Mouse (Mus musculus): ENCODE measurements at regions not wholly inside any gene's neighbourhood (a gene's known extent, or its start where the extent isn't known, plus 50 kb on each side); places are given as distances from the start of the nearest gene placed in this dataset.
"Not testable (repeated sequence)": the region's sequence is repeated elsewhere in the genome, so short reads cannot be mapped to it uniquely, and the experiment has no call there.

DNA sequence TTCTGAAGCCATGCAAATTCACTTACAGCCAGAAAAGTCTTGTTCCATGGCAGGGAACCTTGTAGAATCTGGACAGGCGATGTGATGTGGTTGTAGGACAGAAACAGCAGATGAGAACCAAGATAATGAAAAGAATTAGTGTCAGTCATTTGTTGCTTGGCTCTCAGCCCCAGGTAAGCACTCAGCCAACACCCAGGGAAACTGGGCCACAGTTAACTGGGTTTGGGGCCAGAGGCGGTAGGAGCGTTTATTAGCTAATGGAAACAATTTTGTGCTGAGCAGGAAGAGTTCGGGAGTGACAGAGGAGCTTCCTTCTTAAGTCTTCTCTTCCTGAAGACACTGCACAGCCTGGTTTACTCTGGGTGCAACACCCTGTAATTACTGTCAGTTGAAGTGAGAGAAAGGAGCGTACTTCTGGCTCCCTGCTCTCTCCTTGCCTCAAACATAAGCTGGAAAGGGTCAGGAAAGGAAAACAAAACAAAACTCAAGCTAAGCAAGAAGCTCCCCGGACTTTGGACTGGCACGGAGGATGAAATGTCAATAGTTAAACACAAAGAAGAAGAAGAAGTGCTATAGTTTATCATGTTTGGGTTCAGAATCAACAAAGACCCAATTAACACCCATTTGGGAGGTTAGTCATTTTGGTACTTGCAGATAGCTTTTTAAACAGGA, 100.4 kb downstream of the Enc1 start:
- no peak for DNase-seq

DNA sequence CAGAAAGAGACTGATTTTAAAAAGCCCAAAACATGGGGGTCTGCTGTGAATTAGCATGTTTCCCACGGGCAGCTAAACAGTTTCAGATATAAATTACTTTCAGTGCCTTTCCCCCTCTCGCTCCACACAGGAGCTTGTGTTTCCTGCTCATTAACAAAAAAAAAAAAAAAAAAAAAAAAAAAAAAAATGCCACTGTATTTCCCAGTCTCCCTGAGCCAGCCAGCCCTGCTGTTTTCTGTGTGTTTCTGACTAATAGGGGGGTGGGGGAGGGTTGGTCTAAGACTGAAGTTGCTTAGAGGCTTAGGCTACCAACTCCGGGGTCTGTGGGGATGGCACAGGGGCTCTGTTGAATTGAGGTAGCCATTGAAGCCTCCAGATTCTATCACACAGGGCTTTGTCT, 97.0 kb downstream of the Enc1 start:
- no peak for DNase-seq

DNA sequence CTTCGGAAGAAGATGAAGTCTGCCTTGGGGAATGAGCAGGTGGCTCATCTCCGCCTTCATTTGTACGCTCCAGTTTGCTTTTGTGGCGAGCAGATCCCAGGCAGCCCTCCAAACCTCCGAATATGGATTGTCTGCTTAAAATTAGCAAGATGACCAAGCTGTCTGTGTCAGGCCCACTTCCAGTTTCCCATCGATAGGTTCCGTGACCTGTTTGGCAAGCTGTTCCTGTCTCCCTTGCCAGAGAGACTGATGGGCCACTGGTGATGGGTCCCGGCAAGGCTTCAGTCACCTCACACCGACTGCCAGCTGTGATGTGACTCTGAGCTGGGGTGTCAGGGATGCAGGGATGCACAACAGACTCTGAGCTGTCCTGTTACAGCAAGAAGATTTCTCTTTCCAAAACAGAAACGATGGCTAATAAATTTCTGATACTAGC, 96.4 kb downstream of the Enc1 start:
- DNase-seq = no peak

DNA sequence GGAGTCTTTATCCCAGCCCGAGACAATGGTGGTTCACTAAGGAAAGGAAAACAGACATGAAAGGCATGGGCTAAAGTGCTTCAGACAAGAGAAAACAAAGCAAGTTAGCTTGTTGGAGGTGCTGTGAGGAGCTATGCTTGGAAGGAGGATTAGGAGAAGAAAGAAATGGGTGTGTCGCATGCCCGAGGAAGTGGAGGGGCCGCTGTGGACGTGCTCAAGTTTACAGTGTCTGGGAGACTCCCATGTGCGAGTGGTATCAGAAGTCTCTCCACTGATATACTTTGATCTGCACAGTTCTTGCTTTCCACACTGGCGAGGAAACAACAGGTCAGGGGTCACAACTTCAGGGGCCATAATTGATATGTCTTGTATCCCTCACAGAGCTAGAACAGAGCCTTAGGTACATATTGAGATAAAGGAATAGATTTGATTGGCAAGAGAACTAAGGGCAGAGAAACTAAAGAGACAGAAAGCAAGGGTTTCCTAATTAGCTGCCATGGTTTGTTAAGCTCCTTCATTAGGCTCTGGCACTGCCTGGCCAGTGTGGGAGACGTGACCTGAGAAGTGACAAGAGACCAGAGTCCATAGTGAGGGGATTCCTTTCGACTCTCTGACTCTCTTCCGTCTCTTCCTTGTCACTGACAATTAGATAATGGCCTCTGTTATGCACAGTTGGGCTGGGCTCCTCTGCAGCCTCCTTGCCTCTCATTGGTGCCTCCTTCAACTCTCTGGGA, 93.1 kb downstream of the Enc1 start:
- DNase-seq = no peak

DNA sequence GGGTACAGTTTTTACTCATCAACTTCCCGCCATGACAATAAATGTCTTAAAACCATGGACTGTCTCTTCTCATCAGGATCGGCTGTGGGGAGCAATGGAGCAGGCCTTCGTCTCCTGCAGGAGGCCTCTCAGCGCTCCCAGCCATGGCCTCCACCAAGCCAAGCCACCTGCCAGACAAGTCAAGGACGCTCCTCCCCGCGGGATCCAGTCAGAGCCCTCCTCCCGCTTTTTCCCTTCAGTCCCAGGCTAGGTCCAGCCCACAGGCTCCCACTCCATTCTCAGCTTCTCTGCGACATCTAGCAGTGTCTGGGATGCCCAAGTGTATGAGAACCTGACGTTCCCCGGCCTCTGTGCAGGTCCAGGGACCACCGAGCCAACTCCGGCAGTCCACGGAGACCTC, 90.2 kb downstream of the Enc1 start:
- peak; percentile 8 for DNase-seq

DNA sequence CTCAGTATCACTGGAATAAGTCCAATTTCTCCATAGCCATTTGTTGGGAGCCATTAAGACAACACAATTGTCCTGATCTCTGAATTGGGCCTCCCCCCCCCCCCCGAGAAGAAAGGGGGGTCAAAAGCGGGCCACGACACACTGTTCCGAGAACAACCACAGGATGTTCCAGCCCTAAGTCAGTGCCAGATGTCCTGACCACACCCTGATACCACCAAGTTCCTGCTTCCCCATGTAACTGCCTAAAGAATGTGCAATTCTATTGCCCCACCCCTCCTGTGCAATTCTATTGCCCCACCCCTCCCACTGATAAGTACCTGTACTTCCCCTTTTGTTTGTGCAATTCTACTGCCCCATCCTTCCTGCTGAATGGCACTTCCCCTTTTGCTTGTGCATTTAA, 80.4 kb downstream of the Enc1 start:
- not testable (repeated sequence) for DNase-seq

DNA sequence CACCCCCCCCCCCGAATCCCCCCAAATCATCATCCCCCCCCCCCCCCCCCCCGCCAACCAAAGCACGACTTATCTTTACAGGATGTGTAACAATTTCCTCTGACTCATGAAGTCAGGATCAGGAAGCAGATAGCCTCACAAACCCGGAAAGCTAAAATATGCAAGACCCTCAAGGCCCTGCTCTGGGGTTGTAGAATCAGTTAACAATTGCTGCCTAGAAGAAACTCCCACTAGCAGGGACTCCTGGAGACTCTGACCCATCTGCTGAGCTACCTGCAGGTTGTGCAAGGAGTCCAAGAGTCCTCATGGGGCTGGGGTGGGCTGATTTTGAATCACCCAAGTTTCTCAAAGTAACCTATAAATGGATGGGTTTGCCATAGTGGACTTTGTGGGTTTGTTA, 79.9 kb downstream of the Enc1 start:
- DNase-seq = no peak

DNA sequence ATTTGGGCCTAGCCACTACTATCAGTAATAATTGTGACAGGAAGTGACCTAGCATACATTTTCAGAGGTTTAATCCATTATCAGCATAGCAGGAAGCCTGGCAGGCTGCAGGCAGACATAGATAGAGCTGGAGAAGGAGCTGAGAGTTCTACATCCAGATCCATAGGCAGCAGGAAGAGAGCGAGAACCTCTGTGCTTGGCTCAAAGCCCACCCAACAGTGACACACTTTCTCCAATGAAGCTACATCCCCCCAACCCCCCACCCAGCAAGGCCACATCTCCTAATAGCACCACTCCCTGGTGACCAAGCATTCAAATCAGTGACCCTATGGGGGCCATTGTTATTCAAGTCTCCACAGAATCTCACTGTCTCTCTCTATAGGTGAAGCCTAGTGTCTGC, 79.4 kb downstream of the Enc1 start:
- no peak for DNase-seq

DNA sequence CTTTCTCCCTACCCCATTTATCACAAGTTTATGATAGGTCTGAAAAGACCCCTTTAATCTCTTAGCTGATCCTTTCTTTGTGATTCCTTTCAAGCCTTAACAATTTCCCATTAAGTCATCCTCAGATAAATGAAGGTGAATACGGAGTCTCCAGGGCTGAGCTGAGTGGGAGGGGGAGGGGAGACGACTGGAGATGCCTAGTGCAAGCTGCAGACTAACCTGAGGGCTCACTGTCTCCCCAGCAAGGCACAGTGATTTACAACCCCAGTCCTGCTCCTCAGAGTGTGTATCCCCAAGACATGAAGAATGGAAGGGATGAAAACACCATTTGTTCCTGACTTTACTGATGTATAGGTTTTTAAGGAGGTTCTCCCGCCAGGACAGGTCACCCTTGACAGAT, 76.7 kb downstream of the Enc1 start:
- DNase-seq = no peak

DNA sequence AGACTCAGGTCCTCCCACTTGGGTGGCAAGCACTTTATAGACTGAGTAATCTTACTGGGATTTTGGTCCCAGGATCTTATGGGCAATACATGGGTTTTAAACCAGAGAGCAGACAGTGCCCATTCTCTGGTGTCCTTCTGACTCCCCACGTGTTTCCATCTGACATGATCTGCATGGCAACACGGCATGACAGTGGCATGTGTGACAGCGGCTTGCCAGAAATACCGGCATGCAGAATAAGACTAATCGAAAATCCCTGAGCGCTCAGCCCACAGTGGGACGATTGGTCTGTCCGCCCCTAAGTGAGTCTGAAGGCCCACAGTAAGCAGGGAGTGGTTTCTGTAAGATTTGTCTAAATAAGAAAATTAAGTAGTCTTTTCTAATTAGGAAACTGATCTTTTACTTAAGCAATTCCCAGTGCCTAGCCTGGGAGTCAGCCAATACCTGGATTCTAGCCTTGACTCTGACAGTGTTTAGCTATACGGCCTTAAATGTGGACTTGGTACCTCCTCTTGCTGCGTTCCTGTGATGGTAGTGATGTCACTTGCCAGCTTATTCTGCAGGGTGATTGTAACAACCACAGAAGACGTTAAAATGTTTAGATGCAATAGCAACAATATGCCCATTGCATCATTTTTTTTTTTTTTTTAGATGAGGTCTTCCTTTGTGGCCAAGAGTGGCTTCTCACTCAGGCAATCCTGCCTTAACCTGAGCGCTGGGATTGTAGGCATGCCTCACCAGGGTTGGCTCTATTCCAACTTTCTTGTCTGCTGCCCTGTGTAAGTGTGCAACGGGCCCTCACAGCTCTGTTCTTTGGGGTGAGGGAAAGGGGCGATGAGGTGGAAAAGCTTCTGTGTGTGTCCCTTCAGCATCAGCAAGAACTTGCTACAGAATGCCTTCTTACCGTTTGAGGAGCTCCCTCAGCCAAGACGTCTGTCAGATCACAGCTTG, 71.8 kb downstream of the Enc1 start:
- DNase-seq = no peak

DNA sequence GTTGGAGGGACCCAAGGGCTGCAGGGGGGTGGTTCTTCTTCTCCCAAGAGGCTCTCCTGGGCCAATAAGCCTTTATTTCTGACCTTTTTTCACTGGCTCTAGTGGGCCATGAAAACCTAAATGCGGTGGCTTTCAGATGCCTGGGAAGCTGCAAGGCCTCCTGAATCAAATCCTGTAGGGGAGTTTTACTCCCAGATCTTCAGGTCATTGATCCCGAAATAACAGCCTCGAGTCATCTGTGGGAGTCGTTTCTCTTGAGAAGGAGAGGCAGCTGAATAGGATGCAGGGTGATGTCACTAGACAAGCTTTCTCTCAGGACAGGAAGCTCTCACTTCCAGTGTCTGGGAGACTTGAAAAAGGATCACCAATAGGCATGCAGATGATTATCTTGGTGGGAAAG, 70.4 kb downstream of the Enc1 start:
- DNase-seq = no peak

DNA sequence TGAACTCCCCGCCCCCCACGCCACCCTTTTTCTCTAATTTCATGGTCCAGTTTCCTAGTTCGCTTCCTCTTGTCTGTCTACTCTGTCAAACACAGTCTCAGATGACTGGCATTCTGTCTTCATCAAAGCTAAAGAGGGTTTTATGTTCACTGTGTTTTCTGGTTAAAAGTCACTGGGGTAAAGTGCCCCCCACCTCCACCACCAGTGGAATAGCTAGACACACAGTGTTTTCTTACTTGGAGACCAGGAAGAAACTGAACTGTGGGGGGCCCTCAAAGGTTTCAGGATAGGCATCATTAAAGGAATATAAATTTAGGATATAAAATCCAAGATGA, 69.9 kb downstream of the Enc1 start:
- no peak for DNase-seq

DNA sequence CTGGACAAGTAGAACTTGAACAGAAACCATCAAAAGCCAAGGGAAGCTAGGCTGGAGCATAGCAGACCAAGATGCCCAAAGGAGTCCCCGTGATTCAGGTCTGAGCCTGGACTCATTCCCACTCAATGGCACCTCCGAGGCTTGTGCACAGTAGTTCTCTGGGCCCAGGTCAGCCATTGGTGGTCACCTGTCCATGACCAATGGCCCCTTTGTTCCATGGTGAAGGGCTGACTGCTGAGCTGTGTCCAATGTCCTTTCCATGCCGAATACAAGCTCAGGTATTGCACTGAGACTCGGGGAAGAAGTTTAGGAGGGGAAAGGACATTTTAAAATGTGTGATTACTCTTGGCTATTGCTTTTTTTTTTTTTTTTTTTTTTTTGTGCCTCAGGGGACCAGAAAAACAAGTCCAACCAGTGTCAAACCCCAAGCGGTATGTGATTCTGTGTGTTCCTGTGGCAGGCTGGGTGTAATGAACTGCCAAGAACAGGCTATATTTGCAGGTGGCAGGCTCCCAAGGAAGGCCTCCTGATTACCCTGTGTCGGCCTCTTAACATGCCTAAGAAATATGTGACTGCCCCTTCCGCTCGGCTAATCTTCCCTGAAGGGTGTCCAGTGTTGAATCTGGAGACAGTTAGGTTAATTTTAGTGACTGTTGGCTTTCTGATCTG, 69.4 kb downstream of the Enc1 start:
- no peak for DNase-seq

DNA sequence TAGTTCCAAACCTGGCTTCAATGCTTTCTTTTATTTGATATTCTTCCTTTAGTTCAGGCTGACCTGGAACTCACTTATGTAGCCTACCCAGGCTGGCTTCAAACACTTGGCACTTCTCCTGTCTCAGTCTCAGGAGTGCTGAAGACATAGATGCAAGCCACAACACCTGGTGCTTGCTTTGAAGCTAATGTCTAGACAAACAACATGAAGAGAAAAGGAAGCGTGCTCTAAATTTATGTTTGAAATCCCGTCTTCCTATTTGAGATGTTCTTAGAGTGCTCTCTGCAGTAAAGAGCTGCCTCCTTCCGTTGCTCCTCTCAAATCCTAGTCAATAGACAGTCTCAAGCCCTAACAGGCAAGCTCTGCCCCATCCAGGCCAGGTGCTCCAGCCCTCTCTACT, 68.5 kb downstream of the Enc1 start:
- DNase-seq = no peak

DNA sequence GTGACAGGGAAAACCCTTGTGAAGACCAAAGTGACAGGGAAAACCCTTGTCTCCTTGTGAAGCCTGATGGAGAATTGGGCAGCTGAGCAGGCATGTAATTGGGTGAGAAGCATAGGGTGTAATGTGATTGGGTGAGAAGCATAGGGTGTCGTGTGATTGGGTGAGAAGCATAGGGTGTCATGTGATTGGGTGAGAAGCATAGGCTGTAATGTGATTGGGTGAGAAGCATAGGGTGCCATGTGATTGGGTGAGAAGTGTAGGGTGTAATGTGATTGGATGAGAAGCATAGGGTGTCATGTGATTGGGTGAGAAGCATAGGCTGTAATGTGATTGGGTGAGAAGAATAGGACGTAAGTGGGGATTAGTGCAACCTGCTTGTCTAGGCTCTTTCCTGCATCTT, 67.5 kb downstream of the Enc1 start:
- no peak for DNase-seq
